Mouse (Mus musculus): Measurements from ENCODE around the gene Sdhaf1.

DNA sequence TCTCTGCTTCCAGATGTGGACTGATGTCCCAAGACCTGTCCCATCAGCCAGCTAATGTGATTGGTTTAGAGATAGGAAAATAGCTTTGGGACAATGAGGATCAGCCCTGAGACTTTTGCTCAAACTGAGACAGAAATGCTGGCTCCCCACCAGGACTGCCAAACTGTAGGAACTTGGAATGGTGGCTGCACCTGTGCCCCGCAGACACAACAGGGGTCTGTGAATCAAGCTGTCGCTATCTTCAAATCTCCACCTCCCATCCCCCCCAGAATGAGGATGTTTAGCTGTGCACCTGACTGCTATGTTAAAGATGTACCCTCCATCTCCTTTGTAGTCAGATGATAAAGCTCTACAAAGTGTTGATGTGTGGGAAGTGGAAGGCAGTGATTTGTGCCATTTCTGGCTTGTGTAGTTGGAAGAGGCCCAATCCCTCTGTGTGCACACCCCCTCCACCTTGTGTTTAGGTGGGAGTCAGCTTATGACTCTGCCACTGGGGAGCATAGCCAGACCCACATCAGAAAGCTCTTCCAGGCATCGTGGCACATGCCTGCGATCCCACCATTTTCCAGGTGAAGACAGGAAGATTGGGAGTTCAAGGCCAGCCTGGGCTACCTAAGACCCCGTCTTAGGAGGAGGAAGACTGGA, 727 bp upstream of the Sdhaf1 start:
- TF ChIP-seq CTCF (IDR thresholded peaks at IDR 0.05): no peak
- TF ChIP-seq EP300 (IDR thresholded peaks at IDR 0.05): no peak
